Mouse (Mus musculus): ENCODE measurements around the gene Mkrn1.

- TF ChIP-seq CTCF (IDR thresholded peaks at IDR 0.05; ENCODE audit: insufficient read depth, low read length) = no peak
- no peak for TF ChIP-seq POLR2A (IDR thresholded peaks at IDR 0.05; ENCODE audit: borderline replicate concordance, extremely low read depth, low read depth, low read length)
These were observed 2.9 kb upstream of the Mkrn1 start for GRCm38 (mm10) chr6:39423130-39423551.

Measured in lung, adult 2 months (tissue).